Mouse (Mus musculus) forebrain, postnatal 0 days (tissue): Measurements from ENCODE around the gene Ccdc92b. TPM values are rescaled to one million over a fixed set of nuclear protein-coding genes. Genes with fewer than 3 reads are reported as not detected.

Source experiments
- ATAC-seq: fragments of 200-750 bp; cut with Nextera tagmentation; 2 replicates; pipeline ENCODE4 v1.8.0; 2017; ENCODE audit warnings: mild to moderate bottlenecking, moderate library complexity
- DNase-seq: peaks from one replicate; pipeline ENCODE4 v3.0.0-alpha.2; 2015
- H3K27ac ChIP-seq: fragments of 300-500 bp; sonication (generic); 2 replicates; pipeline ENCODE4 v1.5.1; 2014; ENCODE audit warnings: low read depth, mild to moderate bottlenecking, antibody characterized with exemption, low read length, moderate library complexity, mixed read lengths
- H3K27me3 ChIP-seq: fragments of 300-500 bp; sonication (generic); 2 replicates; pipeline ENCODE4 v1.6.1; 2014; ENCODE audit warnings: mild to moderate bottlenecking, low read length, mixed read lengths; ENCODE audit not compliant: insufficient read depth
- H3K36me3 ChIP-seq: fragments of 300-500 bp; sonication (generic); 2 replicates; pipeline ENCODE4 v1.6.1; 2014; ENCODE audit warnings: mild to moderate bottlenecking, moderate library complexity; ENCODE audit not compliant: insufficient read depth
- H3K4me1 ChIP-seq: fragments of 300-500 bp; sonication (generic); 2 replicates; pipeline ENCODE4 v1.6.1; 2014; ENCODE audit warnings: antibody characterized with exemption; ENCODE audit not compliant: insufficient read depth
- H3K4me2 ChIP-seq: fragments of 300-500 bp; sonication (generic); 2 replicates; pipeline ENCODE4 v1.6.1; 2014; ENCODE audit warnings: low read depth, mild to moderate bottlenecking, moderate library complexity
- H3K4me3 ChIP-seq: fragments of 300-500 bp; sonication (generic); 2 replicates; pipeline ENCODE4 v1.5.1; 2014; ENCODE audit warnings: low read depth, low read length, mixed read lengths
- H3K9ac ChIP-seq: fragments of 300-500 bp; sonication (generic); 2 replicates; pipeline ENCODE4 v1.6.1; 2014; ENCODE audit warnings: mild to moderate bottlenecking
- H3K9me3 ChIP-seq: fragments of 300-500 bp; sonication (generic); 2 replicates; pipeline ENCODE4 v1.6.1; 2016; ENCODE audit warnings: low read length
- CTCF ChIP-seq: sonication (generic); IDR thresholded peaks from 2 replicates; pipeline ENCODE4 v1.5.1; 2016; ENCODE audit warnings: antibody characterized with exemption, control low read depth, low read depth
- WGBS: fragments of 180-500 bp; shearing (Covaris S2); extraction: QIAGEN DNeasy Blood & Tissue Kit; methylation state at CpG from one replicate; pipeline ENCODE4 v1.1.7; 2014; 5-methylcytosine and 5-hydroxymethylcytosine counted together
- polyA plus RNA-seq: library from polyadenylated mRNA; unstranded; fragments of >200 nt; fragmentation: Nextera tagmentation; extraction: Ambion mirVana; gene quantifications from 2 replicates; pipeline ENCODE4 v1.2.1, GENCODE M21; 2015
- total RNA-seq: library from RNA; depleted of rRNA; stranded (reverse); fragments of >200 nt; gene quantifications from 2 replicates; pipeline ENCODE4 v1.2.3, GENCODE M21; 2014

Gene Ccdc92b
- total and polyA plus RNA-seq, 2 experiments from 2014 or later, result 4.1 to 14.2 TPM

GRCm38 (mm10) chr11:74590691-74591090 is 28.7 kb upstream of the Ccdc92b start:
- DNase-seq, result peak; percentile 61
- H3K27ac ChIP-seq, result peak overlapping the region; percentile 78
- H3K4me2 ChIP-seq, result peak overlapping the region; percentile 59
- no peak for TF ChIP-seq CTCF
- no peaks in the 10 kb centered on the region for H3K4me1 ChIP-seq
- ATAC-seq, result no peak
- peak overlapping the region; percentile 77 for H3K9ac ChIP-seq
- H3K9me3 ChIP-seq, result no peaks in the 10 kb centered on the region
- no peaks in the 10 kb centered on the region for H3K36me3 ChIP-seq
- no peaks in the 10 kb centered on the region; the same call in 1 of the 2 replicates for H3K27me3 ChIP-seq
- 19% methylated on average over 13 of the region's 13 CpGs for WGBS
- H3K4me3 ChIP-seq, result peak overlapping the region; percentile 61

- Histone ChIP-seq H3K9ac (no peak overlapping the region), H3K27ac (no peak overlapping the region), H3K27me3 (no peaks in the 10 kb centered on the region; the same call in 1 of the 2 replicates), H3K4me2 (no peak overlapping the region), H3K4me3 (no peak overlapping the region), H3K36me3 (no peaks in the 10 kb centered on the region), H3K9me3 (no peaks in the 10 kb centered on the region), H3K4me1 (no peaks in the 10 kb centered on the region)
- DNase-seq (no peak), ATAC-seq (no peak)
- TF ChIP-seq CTCF, result no peak
- WGBS, result 73% methylated on average over 3 of the region's 3 CpGs
These were observed 27.2 kb upstream of the Ccdc92b start for GRCm38 (mm10) chr11:74592246-74592645.

DNA sequence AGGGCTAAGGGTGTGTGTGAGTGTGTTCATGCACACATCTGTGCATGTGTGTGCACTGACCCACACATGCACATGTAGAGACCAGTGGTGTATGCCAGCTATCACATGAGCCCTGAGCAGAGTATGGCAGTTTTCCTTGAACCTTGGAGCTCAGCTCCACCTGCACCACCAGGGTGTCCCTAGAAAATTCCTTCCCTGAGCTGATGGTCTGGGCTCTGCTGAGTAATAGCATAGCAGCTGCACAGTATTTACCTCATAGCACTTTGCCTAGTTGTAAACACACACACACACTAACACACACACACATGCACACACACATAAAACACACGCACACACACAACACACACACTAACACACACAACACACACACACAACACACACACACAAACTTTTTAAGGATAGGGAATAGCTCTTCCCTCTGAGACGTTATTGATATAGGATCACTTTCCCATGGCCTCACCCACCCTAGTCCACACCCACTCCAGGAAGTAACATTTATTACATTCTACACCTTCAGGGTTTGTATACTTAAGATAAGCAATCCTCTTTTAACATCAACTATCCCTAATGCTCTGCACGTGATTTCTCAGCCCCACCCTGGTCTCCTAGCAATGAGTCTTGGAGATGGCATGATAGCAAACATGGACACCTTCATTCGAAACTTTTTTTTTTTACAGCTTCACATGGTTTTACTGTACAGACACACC is 22.0 kb upstream of the Ccdc92b start:
- DNase-seq, result no peak
- no peaks in the 10 kb centered on the region for H3K4me1 ChIP-seq
- H3K27me3 ChIP-seq, result no peaks in the 10 kb centered on the region; the same call in 1 of the 2 replicates
- H3K36me3 ChIP-seq, result no peaks in the 10 kb centered on the region
- H3K27ac ChIP-seq, result no peak overlapping the region
- no peak overlapping the region for H3K9ac ChIP-seq
- WGBS, result 78% methylated on average over 4 of the region's 4 CpGs
- H3K4me2 ChIP-seq, result no peak overlapping the region
- H3K9me3 ChIP-seq, result no peaks in the 10 kb centered on the region
- no peak for TF ChIP-seq CTCF
- no peak overlapping the region for H3K4me3 ChIP-seq
- ATAC-seq, result no peak

DNA sequence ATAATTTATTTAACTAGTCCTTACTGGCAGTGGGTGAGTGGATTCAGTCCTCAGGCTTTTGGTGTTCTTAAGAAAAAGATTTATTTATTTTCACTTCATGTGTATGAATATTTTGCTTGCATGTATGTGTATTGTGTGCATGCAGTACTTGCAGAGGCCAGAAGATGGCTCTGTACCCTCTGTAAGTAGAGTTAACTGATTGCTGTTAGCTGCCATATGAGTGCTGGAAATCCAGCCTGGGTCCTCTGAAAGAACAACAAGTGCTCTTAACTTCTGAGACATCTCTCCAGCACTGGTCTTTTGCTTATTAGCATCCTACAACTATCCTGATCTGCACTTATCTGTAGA is 21.4 kb upstream of the Ccdc92b start:
- Histone ChIP-seq H3K4me1 (no peaks in the 10 kb centered on the region), H3K9me3 (no peaks in the 10 kb centered on the region), H3K27me3 (no peaks in the 10 kb centered on the region; the same call in 1 of the 2 replicates), H3K4me2 (no peak overlapping the region), H3K9ac (no peak overlapping the region), H3K36me3 (no peaks in the 10 kb centered on the region), H3K27ac (no peak overlapping the region), H3K4me3 (no peak overlapping the region)
- 0 out of 2 replicates have a peak, but pooled peaks have one; percentile 5 for TF ChIP-seq CTCF
- DNase-seq, result no peak
- ATAC-seq, result no peak

- H3K4me3 ChIP-seq, result no peak overlapping the region
- WGBS, result 89% methylated on average over 1 of the region's 1 CpGs
- H3K4me2 ChIP-seq, result no peak overlapping the region
- H3K36me3 ChIP-seq, result no peaks in the 10 kb centered on the region
- no peaks in the 10 kb centered on the region for H3K4me1 ChIP-seq
- no peaks in the 10 kb centered on the region; the same call in 1 of the 2 replicates for H3K27me3 ChIP-seq
- no peak overlapping the region for H3K9ac ChIP-seq
- H3K27ac ChIP-seq, result no peak overlapping the region
- ATAC-seq (no peak), DNase-seq (no peak)
- TF ChIP-seq CTCF, result no peak
- H3K9me3 ChIP-seq, result no peaks in the 10 kb centered on the region
These were observed 17.1 kb upstream of the Ccdc92b start for GRCm38 (mm10) chr11:74602286-74602685.

DNA sequence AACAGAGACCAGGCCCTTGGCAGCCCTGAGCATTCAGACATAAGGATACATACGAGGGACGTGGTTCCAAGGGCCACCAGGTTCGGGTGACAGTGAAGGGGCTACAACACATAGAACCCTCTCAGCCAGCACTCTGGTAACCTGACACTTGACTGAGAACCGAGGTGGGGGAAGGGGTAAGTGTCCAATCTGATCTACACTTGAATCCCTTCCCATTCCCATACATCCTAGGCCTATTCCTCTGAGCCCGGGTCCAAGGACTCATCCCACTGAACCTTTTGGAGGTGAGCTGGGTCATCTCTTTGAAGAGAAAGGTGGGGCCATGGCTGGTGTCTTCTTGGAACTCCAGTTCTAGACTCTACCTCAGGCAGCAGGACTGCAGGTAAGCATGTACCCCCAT is 9.3 kb upstream of the Ccdc92b start:
- no peak overlapping the region for H3K27ac ChIP-seq
- H3K9ac ChIP-seq, result no peak overlapping the region
- no peak for TF ChIP-seq CTCF
- H3K4me1 ChIP-seq, result no peaks in the 10 kb centered on the region
- no peak for DNase-seq
- no peaks in the 10 kb centered on the region for H3K36me3 ChIP-seq
- ATAC-seq, result no peak
- peaks cover 38% of the 10 kb centered on the region for H3K27me3 ChIP-seq
- no peak overlapping the region; the same call in 1 of the 2 replicates for H3K4me3 ChIP-seq
- peak overlapping the region; percentile 89; the same call in 1 of the 2 replicates for H3K4me2 ChIP-seq
- 31% methylated on average over 5 of the region's 5 CpGs for WGBS
- no peaks in the 10 kb centered on the region for H3K9me3 ChIP-seq

DNA sequence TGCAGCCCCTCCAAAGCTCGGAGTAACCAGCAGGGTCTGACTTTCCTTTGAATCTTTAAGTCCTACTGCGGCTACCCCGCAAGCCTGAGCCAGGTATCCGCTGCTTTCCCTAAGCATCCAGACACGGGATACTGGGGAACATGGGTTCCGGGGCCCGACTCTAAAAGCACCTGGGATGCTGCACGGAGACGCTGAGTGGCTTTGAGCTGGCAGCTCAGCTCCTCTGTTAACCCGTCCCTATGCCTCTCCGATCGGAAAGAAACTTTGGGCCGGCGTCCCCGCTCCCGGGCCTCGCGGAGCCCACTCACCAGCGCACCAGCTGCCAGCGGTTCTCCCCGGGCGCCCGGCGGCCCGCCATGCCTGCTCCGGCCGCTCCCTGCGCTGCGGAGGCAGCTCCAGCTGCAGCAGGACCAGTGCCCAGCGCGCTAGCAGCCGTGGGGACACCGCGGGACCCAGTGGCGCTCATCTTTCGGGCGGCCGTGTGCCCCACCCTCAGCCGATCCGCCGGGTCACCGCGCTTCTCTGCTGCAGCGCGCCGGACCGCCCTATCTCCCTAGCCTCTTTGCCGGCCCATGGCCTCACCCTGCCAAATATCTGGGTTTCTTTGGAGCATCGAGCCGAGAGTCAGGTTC is 8.7 kb upstream of the Ccdc92b start, which contains the start of gene Rap1gap2:
TSS of gene Rap1gap2 (minus strand) at position 371 of the 632 bp plus-strand sequence.
- Histone ChIP-seq H3K36me3 (no peaks in the 10 kb centered on the region), H3K9me3 (no peaks in the 10 kb centered on the region), H3K4me3 (peak within 1 kb of the TSS; percentile 42), H3K27ac (no peak within 1 kb of the TSS), H3K27me3 (peaks cover 41% of the 10 kb centered on the region), H3K4me2 (peak within 1 kb of the TSS; percentile 89), H3K4me1 (no peaks in the 10 kb centered on the region), H3K9ac (peak within 1 kb of the TSS; percentile 47; the same call in 1 of the 2 replicates)
- DNase-seq, result peak; percentile 11
- ATAC-seq, result peak; percentile 32; the same call in 1 of the 2 replicates
- no peak for TF ChIP-seq CTCF
- WGBS, result under 1% methylated on average over 50 of the region's 50 CpGs
